Mouse (Mus musculus) retina, embryonic 14.5 days (tissue): ENCODE results near the gene A730009L09Rik.
A peak's percentile ranks its signal among the peaks of the same experiment; 100 is the strongest.

Source experiments
- DNase-seq: peaks from one replicate; pipeline ENCODE4 v3.0.0-alpha.2; 2015; ENCODE audit warnings: low spot score

A730009L09Rik gene

GRCm38 (mm10) chr16:84559569-84560278 lies 44.8 kb downstream of the A730009L09Rik start:
- DNase-seq: peak; percentile 76

GRCm38 (mm10) chr16:84560279-84560602 lies 45.3 kb downstream of the A730009L09Rik start:
- DNase-seq: no peak
